In the genomic region with DNA sequence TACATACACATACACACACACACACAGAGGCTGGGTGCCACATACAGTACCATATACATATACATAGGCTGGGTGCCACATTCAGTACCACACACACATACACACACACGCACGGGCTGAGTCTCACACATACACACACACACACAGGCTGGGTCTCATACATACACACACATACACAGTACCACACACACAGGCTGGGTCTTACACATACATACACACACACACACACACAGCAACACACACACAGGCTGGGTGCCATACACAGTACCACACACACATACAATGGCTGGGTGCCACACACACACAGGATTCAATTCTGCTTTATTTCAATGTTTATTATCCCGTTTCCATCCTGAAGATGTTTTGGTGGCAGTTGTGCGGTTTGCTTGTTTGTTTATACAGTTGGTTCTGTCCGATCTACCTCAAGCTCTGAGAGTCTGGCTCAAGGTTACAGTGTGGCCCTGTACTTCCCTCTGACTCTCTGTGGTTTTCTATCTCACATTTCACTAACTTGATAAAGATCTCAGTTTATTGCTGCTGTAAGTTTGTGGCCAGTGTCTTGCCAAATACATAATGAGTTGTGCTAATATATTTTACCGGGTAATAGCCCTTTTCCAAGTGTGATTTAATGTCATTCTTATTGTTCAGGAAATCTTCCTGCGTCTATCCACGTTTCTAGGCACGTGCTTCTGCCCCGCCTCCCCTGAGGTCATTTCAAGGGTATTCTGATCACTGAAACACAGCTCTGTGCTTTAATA, we compare ENCODE assay signal across 12 mouse cellular contexts.
A peak's percentile ranks its signal among the peaks of the same experiment; 100 is the strongest.
DNase-seq lines count a peak whose midpoint lies in the region; ATAC-seq lines count a peak whose summit lies in the region.
"Had no signal": no experiment of that assay in that cellular context is flagged by ENCODE, and none has a peak within 500 bp of the region (broad histone marks: within the 10 kb centered on the region; RNA-seq: fewer than 3 reads in every experiment).

No protein-coding gene starts in this region.

- peak; percentile 40 for DNase-seq in embryo, embryonic 10.5 days (ENCODE audit: low spot score)
- DNase-seq in embryo, embryonic 11 days = no peak
- DNase-seq in 3134 (ENCODE audit: extremely low read depth, insufficient read length, low spot score) = peak; percentile 36
- DNase-seq in embryonic facial prominence, embryonic 10.5 days (ENCODE audit: low spot score) = no peak
- DNase-seq in left cerebral cortex, postnatal 10 days (ENCODE audit: extremely low spot score in 1 of 2, low spot score in 2 of 2) = no peak
- no peak for DNase-seq in testis, postnatal 14 days (ENCODE audit: low spot score)
- DNase-seq in urinary bladder, postnatal 4 days (ENCODE audit: low spot score in 2 of 2) = no peak
- DNase-seq: cerebellum, adult 2 months; layer of hippocampus, adult 9-11 months; lung, adult 18-20 months had no signal

- no peaks in the 10 kb centered on the region for H3K27me3 ChIP-seq in embryonic facial prominence, embryonic 10.5 days (replicated peaks; ENCODE audit: low read depth, poor library complexity, severe bottlenecking)
- H3K27me3 ChIP-seq in kidney, embryonic 15.5 days = 0 out of 2 replicates have a peak, but pooled peaks cover 4% of the 10 kb centered on the region

- no peaks in the 10 kb centered on the region for H3K9me3 ChIP-seq in embryonic facial prominence, embryonic 10.5 days
- H3K9me3 ChIP-seq in kidney, embryonic 15.5 days (replicated peaks) = no peaks in the 10 kb centered on the region

- H3K4me1 ChIP-seq in embryonic facial prominence, embryonic 10.5 days = peaks cover 57% of the 10 kb centered on the region
- H3K4me1 ChIP-seq in kidney, embryonic 15.5 days = peaks cover 25% of the 10 kb centered on the region

- peak; percentile 66 for ATAC-seq in kidney, embryonic 15.5 days (replicated peaks; ENCODE audit: low FRiP score)
- ATAC-seq: activated CD4-positive, CD25-positive, alpha-beta regulatory T cell, adult 4 months had no signal

- H3K36me3 ChIP-seq in embryonic facial prominence, embryonic 10.5 days (replicated peaks) = no peaks in the 10 kb centered on the region
- H3K36me3 ChIP-seq in kidney, embryonic 15.5 days = no peaks in the 10 kb centered on the region

- 55% methylated on average over 10 of the region's 10 CpGs for WGBS in embryonic facial prominence, embryonic 10.5 days
- 32% methylated on average over 10 of the region's 10 CpGs for WGBS in kidney, embryonic 15.5 days

- H3K4me2 ChIP-seq in kidney, embryonic 15.5 days = no peak overlapping the region

- intact Hi-C loops in left cerebral cortex, postnatal 10 days (cut with DNase I) = no loop called here

- H3K27ac ChIP-seq in embryonic facial prominence, embryonic 10.5 days (replicated peaks) = peak overlapping the region; percentile 70
- H3K27ac ChIP-seq in kidney, embryonic 15.5 days = no peak overlapping the region

- no peak overlapping the region for H3K9ac ChIP-seq in kidney, embryonic 15.5 days

- no peak overlapping the region for H3K4me3 ChIP-seq in embryonic facial prominence, embryonic 10.5 days
- H3K4me3 ChIP-seq in kidney, embryonic 15.5 days (replicated peaks) = no peak overlapping the region

Comparison
In these comparisons a context has a peak if more than half of its experiments do, and no peak if none do; other contexts are left out.
1. DNase-seq: peak in embryo, embryonic 10.5 days (single experiment) and 3134 (single experiment); none in embryo, embryonic 11 days (single experiment), embryonic facial prominence, embryonic 10.5 days (single experiment), left cerebral cortex, postnatal 10 days (0 of 2), testis, postnatal 14 days (single experiment) and urinary bladder, postnatal 4 days (0 of 2).